ENCODE assay signal across 11 mouse cellular contexts in the genomic region with DNA sequence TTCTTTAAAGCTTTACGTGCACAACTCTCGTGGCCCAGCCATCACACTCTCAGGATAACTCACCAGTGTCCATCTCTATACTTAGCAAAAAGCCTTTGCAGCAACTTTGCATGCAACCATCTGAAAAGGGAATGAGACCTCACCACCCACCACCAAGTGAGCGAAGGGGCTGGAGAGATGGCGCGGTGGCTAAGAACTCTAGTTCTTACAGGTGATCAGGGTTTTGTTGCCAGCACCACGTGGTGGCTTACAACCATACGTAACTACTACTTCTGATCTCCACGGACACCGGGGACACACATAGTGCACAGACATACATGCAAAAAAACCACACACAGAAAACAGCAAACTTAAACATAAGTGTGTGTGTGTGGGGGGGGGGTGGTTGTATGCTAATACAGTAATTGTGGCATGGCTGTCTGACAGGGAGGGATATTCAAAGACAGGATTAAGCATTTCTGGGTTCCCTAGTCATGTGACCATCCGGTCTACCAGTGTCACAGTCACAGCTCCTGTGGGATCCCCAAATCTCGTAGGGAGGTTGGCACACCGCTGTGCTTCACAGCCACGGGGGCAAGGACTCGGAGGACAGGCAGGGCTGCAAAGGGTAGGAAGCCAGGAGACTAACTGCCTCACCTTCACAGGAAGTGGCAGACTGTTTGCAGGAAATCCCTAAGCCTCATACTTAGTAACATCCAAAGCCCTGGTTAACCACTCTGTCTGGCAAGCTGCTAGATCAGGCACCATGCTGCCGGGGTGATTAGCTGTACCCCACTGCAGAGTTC. TPM values are rescaled to one million over a fixed set of nuclear protein-coding genes. Genes with fewer than 3 reads are reported as not detected.
DNase-seq lines count a peak whose midpoint lies in the region; ATAC-seq and TF ChIP-seq lines count a peak whose summit lies in the region.
"Had no signal": no experiment of that assay in that cellular context is flagged by ENCODE, and none has a peak within 500 bp of the region (broad histone marks: within the 10 kb centered on the region; RNA-seq: fewer than 3 reads in every experiment).

No protein-coding gene starts in this region.

- no peak for DNase-seq in lung, postnatal 25 days (ENCODE audit: low spot score)
- DNase-seq in liver, postnatal 0 days, result no peak
- DNase-seq in thymus, postnatal 14 days, result peak; percentile 85
- no peak for DNase-seq in hindbrain, embryonic 10.5 days (ENCODE audit: low spot score)
- DNase-seq in right cerebral cortex, postnatal 25 days, result no peak
- no peak for DNase-seq in lung, adult 2 months
- DNase-seq: layer of hippocampus, adult 9-11 months had no signal

- H3K36me3 ChIP-seq in lung, embryonic 16.5 days (ENCODE audit: control insufficient read depth, insufficient read depth, low read length), result no peaks in the 10 kb centered on the region
- no peaks in the 10 kb centered on the region for H3K36me3 ChIP-seq in liver, postnatal 0 days (replicated peaks; ENCODE audit: insufficient read depth, low read length)
- H3K36me3 ChIP-seq in hindbrain, embryonic 10.5 days, result no peaks in the 10 kb centered on the region
- H3K36me3 ChIP-seq: hindbrain, embryonic 13.5 days had no signal

- WGBS in lung, embryonic 16.5 days, result 78% methylated on average over 15 of the region's 15 CpGs
- 43% methylated on average over 15 of the region's 15 CpGs for WGBS in bone marrow, adult 2 months
- WGBS in liver, postnatal 0 days (ENCODE audit: insufficient replicate concordance), result 60% methylated on average over 15 of the region's 15 CpGs
- 93% methylated on average over 15 of the region's 15 CpGs for WGBS in hindbrain, embryonic 10.5 days
- WGBS in lung, adult 2 months, result 72% methylated on average over 15 of the region's 15 CpGs

- H3K4me2 ChIP-seq in lung, embryonic 16.5 days (ENCODE audit: low read depth, low read length), result no peak overlapping the region
- H3K4me2 ChIP-seq in liver, postnatal 0 days (ENCODE audit: low read depth, low read length), result peak overlapping the region; percentile 38; the same call in 1 of the 2 replicates
- H3K4me2 ChIP-seq: hindbrain, embryonic 13.5 days; midbrain, embryonic 11.5 days had no signal

- TF ChIP-seq EP300 in liver, postnatal 0 days (IDR thresholded peaks at IDR 0.05; ENCODE audit: low read depth), result no peak

- H3K9me3 ChIP-seq in lung, embryonic 16.5 days (ENCODE audit: control insufficient read depth, low read length), result no peaks in the 10 kb centered on the region
- H3K9me3 ChIP-seq in liver, postnatal 0 days (ENCODE audit: low read length), result no peaks in the 10 kb centered on the region
- no peaks in the 10 kb centered on the region for H3K9me3 ChIP-seq in hindbrain, embryonic 10.5 days
- H3K9me3 ChIP-seq: hindbrain, embryonic 13.5 days had no signal

- TF ChIP-seq POLR2A in bone marrow, adult 2 months (IDR thresholded peaks at IDR 0.05; ENCODE audit: borderline replicate concordance, control insufficient read depth, low read depth, low read length), result no peak
- TF ChIP-seq POLR2A in lung, adult 2 months (IDR thresholded peaks at IDR 0.05; ENCODE audit: borderline replicate concordance, extremely low read depth, low read depth, low read length), result no peak

- H3K27me3 ChIP-seq in lung, embryonic 16.5 days (ENCODE audit: control insufficient read depth, insufficient read depth, low read depth, low read length), result no peaks in the 10 kb centered on the region
- H3K27me3 ChIP-seq in liver, postnatal 0 days (ENCODE audit: insufficient read depth, low read length), result no peaks in the 10 kb centered on the region
- peaks cover 20% of the 10 kb centered on the region for H3K27me3 ChIP-seq in hindbrain, embryonic 10.5 days (ENCODE audit: insufficient read depth, poor library complexity, severe bottlenecking)

- H3K4me3 ChIP-seq in lung, embryonic 16.5 days (ENCODE audit: low read length), result no peak overlapping the region
- no peak overlapping the region for H3K4me3 ChIP-seq in bone marrow, adult 2 months (replicated peaks; ENCODE audit: control insufficient read depth, low read depth, low read length)
- no peak overlapping the region for H3K4me3 ChIP-seq in liver, postnatal 0 days (ENCODE audit: low read depth, low read length)
- H3K4me3 ChIP-seq in hindbrain, embryonic 10.5 days, result no peak overlapping the region
- no peak overlapping the region for H3K4me3 ChIP-seq in lung, adult 2 months (replicated peaks; ENCODE audit: extremely low read depth, low read depth, low read length)
- H3K4me3 ChIP-seq: hindbrain, embryonic 13.5 days had no signal

- peak overlapping the region; percentile 5; the same call in 1 of the 2 replicates for H3K27ac ChIP-seq in lung, embryonic 16.5 days (ENCODE audit: low read length)
- H3K27ac ChIP-seq in bone marrow, adult 2 months (ENCODE audit: control insufficient read depth, insufficient read depth, low read depth, low read length, poor library complexity), result peak overlapping the region; percentile 68
- peak overlapping the region; percentile 67 for H3K27ac ChIP-seq in liver, postnatal 0 days (ENCODE audit: low read depth)
- no peak overlapping the region for H3K27ac ChIP-seq in hindbrain, embryonic 10.5 days
- H3K27ac ChIP-seq: hindbrain, embryonic 13.5 days had no signal

- H3K4me1 ChIP-seq in lung, embryonic 16.5 days (replicated peaks; ENCODE audit: control insufficient read depth, insufficient read depth, low read length), result no peaks in the 10 kb centered on the region
- H3K4me1 ChIP-seq in bone marrow, adult 2 months (ENCODE audit: control insufficient read depth, insufficient read depth, low read length), result peaks cover 10% of the 10 kb centered on the region
- H3K4me1 ChIP-seq in liver, postnatal 0 days (ENCODE audit: insufficient read depth), result peaks cover 29% of the 10 kb centered on the region
- peaks cover 39% of the 10 kb centered on the region for H3K4me1 ChIP-seq in hindbrain, embryonic 10.5 days (replicated peaks)
- H3K4me1 ChIP-seq in lung, adult 2 months (ENCODE audit: control insufficient read depth, insufficient read depth, low read length), result no peaks in the 10 kb centered on the region; the same call in 1 of the 2 replicates

- ATAC-seq in lung, embryonic 16.5 days (ENCODE audit: low read depth), result no peak
- no peak for ATAC-seq in liver, postnatal 0 days

- H3K9ac ChIP-seq in lung, embryonic 16.5 days (ENCODE audit: low read length), result no peak overlapping the region
- no peak overlapping the region for H3K9ac ChIP-seq in liver, postnatal 0 days (replicated peaks)

- TF ChIP-seq CTCF in bone marrow, adult 2 months (IDR thresholded peaks at IDR 0.05; ENCODE audit: control insufficient read depth, insufficient read depth, low read length), result no peak
- no peak for TF ChIP-seq CTCF in liver, postnatal 0 days (IDR thresholded peaks at IDR 0.05; ENCODE audit: low read depth)
- no peak for TF ChIP-seq CTCF in lung, adult 2 months (IDR thresholded peaks at IDR 0.05; ENCODE audit: insufficient read depth, low read length)

RNA-seq across cellular contexts. Expression of a gene that starts 21.8 kb away (rescaled TPM):
- 4.3 and 4.4 TPM in 2 replicates for polyA plus RNA-seq in lung, embryonic 16.5 days (2015; fragmentation: Nextera tagmentation; extraction: Ambion mirVana)
- polyA plus RNA-seq in bone marrow, adult 2 months (2011; ENCODE audit: insufficient read depth, insufficient read length, low replicate concordance, missing spikeins), result 11.4 and 12.5 TPM in 2 replicates
- 3.8 and 4.3 TPM in 2 replicates for polyA plus RNA-seq in liver, postnatal 0 days (2015; fragmentation: Nextera tagmentation; extraction: Ambion mirVana)
- polyA plus RNA-seq in hindbrain, embryonic 10.5 days (2016; fragmentation: Nextera tagmentation; extraction: Ambion mirVana), result 1.5 and 2.2 TPM in 2 replicates
- polyA plus RNA-seq in lung, adult 2 months (2012; rRNA removed), result 6.0 and 7.5 TPM in 2 replicates

RNA-seq across cellular contexts. Expression of a gene that starts 32.5 kb away (rescaled TPM):
- polyA plus RNA-seq in lung, embryonic 16.5 days (2015; fragmentation: Nextera tagmentation; extraction: Ambion mirVana), result 3.6 and 3.9 TPM in 2 replicates
- not detected in 2 replicates for polyA plus RNA-seq in bone marrow, adult 2 months (2011; ENCODE audit: insufficient read depth, insufficient read length, low replicate concordance, missing spikeins)
- 1.6 and 1.7 TPM in 2 replicates for polyA plus RNA-seq in liver, postnatal 0 days (2015; fragmentation: Nextera tagmentation; extraction: Ambion mirVana)
- 7.6 and 7.9 TPM in 2 replicates for polyA plus RNA-seq in hindbrain, embryonic 10.5 days (2016; fragmentation: Nextera tagmentation; extraction: Ambion mirVana)
- 8.0 and 9.5 TPM in 2 replicates for polyA plus RNA-seq in lung, adult 2 months (2012; rRNA removed)
